Mouse (Mus musculus) cerebellum, postnatal 14 days (tissue): ENCODE results near the gene Pla2g1b.
A peak's percentile ranks its signal among the peaks of the same experiment; 100 is the strongest.
"Not testable (repeated sequence)": the region's sequence is repeated elsewhere in the genome, so short reads cannot be mapped to it uniquely, and the experiment has no call there.

Experiments
- DNase-seq, 2 experiments: peaks; one replicate each; pipeline ENCODE4 v3.0.0; 2021; ENCODE audit warnings: mixed read lengths in 2 of 2

Pla2g1b gene

DNA sequence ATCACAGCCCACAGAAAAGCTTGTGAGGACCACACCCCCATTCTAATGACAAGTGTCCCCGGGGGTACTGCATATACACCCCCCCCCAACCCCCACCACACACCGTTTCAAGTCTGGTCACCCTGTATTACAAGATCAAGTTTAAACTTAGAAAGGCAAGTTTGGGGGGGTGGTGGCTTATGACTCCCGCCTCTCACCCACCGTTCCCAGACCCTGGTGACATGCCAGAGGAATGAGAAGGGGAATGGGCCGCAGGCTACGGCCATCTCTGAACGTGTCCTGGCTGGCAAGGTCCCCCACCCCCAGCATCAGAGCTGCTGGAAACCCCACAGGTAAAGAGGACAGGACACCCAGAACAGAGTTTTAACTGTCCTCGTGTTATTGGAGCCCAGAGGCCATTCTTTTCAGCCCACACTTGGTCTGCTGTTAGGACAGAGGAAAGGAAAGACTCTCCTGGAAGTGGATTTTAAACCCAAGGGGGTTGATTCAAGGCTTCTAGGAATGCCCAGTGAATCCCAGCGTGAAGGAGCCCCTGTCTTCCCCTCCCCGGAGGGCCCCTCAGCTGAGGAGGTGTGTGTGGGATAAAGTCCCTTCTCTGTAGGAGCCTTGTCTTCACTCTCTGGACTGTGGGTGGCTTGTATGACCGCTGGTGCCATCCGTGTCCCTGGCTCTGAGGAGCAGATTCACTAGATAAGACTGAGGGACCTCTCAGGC, 41.4 kb downstream of the Pla2g1b start:
- no peak for DNase-seq

DNA sequence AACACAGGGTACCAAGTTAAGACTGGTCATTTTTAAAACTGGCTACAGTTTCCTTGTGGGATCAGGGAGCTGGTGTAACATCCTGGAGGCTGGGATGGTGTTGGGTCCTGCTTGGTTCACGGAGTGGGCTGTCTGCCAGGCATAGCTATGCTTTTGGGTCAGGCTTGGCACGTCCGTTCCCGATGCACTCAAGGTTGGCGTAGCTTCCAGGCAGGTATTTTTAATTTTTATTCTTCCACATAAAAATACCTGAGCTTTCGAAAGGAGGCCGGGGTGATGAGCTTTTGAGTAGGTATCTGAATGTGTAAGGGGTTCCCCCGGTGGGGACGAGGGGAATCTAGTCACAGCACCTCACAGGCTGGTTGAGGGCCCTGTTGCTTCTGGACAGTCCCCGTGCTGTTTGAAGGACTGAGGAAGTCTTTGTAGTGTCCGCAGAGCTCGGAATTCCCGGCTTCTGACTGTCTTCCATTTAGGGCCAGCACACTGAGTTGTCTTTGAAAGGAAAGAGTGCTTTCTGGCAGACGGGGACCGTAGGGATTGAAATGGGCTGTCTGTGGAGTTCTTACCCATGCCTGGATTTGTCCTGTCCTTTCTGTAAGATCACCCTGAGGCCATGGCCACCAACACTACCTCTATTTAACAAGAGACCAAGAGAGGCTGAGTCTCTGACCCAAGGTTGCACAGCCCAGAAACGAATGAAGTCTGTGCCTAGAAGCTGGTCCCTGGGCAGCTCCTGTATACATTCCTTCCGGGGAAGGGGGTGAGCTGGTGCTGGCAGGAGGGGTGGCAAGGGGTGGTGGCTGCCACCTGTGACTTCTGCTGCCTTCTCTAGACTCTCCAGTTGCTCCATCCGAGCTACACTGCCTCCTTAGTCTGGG, 42.2 kb downstream of the Pla2g1b start:
- peak; percentile 80 to 82 for DNase-seq

DNA sequence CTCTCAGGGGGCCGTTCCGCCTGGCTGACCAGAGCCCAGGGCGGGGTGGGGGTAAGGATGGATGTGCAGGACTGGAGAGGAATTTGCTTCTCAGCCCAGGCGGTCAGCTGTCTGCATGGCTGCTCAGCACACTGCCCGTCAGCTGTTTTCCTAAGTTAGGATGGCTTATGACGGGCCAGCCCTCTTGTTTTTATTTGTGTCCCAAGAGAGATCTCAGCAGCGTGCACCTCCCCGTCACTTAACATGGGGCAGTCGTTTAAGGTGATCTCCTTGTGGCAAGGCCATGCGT, 42.7 kb downstream of the Pla2g1b start:
- DNase-seq = no peak

DNA sequence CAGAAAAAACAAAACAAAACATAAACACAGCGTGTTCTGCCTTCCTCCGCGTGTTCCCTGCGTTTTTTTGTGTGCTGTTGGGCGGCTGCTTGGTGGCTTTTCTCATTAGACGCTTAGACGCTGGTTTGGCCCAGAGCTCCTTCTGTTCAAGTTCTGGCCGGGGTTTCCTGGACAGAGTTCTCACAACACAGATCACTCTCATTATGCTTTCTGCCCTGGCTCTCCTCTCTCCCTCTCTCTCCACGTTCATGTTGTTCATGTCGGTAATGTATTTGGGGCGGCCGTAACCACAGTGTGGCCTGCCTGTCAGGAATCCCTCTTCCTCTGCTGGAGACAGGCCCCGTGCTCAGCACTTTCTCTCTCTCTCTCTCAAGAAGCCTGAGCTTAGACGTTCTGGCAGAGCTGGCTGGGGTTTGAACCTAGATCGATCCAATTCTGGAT, 43.3 kb downstream of the Pla2g1b start:
- peak in 1 of 2 experiments; percentile 49 for DNase-seq

DNA sequence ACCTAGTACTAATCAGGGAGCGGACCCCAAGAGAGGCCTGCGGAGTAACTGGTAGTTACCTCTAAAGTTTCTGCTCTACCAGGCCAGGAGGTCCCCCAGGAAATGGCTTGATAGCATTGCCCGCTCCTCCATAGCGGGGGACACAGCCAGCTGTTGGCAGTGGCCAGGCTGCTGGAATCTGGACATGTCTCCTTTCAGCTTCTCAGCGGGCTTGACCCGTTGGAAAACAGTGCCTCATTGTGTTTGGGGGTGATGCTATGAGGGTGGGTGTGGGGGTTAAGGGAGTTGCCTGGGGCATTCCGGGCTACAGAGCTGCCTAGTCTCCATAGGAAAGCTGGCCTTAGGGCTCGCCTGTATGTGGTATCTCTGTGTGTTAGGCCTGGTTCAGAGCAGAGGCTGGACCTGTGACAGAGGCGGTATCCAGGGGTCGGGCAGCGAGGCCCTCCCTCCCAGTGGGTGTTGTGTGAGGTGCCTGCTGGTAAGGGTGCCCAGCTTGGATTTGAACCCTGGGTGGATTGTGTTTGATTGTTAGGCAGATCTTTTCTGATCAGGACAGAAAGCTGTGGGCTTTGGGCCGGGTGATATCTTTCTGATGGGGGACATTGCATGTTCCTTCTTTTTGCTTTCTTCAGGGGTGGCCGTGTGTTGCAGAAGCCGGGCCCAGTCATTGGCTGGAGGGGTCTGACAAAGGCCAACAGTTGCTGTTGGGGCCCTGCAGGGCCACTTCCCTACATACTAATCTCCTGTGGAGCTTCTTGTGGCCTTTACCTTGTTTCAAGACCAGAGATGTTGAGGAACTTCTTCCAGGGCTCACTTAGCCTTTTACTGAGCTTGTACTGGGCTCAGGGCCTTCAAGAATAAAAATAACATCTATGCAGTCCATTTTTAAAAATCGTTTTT, 44.0 kb downstream of the Pla2g1b start:
- no peak for DNase-seq

DNA sequence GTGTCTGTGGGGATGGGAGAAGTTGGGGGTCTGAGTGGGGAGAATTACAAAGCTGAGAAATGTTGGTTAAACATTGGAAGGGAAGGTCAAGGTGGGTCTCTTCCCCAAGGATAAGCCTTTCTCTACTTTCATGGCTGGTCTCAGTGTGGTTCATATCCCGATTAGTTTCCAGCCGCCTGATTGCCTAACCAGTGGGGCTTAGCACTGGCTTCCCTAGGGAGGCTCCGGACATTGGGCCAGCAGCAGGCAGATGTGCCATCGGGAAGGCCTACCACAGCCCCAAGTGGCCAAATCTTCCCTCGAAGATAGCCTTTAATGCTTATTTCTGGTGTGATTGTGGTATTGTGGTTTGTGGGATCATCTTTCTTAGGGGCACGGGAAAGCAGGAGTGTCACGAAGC, 46.3 kb downstream of the Pla2g1b start:
- no peak for DNase-seq

DNA sequence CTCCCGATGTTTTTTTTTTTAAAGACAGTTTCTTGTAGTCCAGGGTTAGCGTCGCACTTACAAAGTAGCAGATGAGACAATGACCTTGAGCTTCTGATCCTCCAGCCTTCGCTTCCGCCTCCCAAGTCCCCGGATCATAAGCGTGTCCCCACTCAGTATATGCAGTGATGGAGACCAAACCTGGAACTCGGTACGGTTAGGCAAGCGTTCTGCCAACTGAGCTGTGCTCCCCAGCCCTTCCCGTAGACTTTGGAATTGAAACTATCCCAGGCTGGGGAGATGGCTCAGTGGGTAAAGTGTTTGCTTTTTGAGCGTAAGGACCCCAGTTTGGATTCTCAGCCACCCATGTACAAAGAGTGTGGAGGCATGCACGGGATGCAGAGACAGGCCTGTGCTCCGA, 47.2 kb downstream of the Pla2g1b start:
- DNase-seq = no peak

DNA sequence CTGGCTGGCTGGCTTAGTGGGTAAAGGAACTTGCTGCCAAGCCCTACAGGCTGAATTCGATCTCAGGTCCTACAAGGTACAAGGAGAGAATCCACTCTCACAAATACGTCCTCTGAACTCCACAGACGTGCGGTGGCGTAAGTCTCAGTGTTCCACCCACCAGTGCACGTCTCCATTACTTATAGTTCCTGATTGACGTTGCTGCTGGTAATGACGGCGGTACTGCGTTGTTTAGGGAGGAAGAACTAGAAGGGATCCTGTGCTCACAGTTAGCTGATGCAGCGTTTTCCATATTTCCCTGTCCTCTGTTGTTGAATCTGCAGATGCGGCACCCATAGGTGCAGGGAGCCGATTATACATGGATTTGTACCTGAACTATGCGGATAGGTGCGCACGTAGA, 47.7 kb downstream of the Pla2g1b start:
- no peak for DNase-seq

DNA sequence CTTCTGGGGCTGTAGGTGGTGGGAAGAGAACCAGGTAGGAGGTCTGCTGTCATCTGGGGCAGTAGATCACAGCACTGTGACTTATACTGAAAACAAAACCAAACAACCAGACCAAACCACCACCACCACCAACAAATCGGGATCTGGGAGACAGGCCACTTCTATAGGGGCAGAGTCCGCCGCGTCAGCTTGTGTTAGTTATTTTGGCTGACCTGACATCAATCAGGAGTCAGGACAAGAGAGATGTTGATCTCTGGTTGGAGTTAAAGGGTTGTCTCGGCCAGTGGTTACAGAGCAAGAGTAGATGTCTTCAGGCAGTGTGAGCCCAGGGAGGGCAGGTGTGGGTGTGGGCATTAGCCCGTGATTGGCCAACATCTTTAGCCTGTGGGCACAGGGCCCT, 48.3 kb downstream of the Pla2g1b start:
- DNase-seq = no peak

DNA sequence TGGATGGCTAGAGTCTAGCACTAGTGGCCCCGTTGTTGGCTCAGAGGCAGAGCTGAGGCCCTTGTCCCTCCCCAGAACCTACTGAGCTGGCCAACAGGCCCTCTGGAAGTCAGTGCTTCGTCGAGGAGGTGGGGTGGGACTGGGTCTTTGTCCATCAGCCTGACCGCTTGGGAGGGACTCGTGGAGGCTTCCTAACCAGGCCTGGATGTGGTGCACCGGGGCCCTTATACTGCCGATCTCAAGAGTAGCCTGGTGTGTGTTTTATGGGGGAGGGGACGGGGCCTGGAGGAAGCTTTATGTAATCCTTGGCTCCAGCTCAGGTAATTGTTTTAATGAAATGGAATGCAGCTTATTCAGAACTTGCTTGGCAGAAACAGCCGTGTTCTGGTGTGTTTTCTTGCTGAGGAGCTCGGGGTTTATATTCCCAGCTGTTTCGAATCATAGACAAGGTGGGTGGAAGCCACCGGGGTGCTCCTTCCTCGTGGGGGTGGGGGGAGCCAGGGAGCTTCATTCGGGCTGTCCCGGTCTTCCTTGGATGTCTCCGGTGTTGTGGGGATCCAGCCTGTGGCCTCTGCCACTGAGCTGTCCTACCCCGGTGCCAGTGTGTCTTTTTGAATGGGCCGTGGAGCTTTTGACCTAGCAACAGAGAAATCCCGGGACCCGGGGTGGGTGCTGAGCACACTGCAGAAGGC, 49.0 kb downstream of the Pla2g1b start:
- DNase-seq = no peak

DNA sequence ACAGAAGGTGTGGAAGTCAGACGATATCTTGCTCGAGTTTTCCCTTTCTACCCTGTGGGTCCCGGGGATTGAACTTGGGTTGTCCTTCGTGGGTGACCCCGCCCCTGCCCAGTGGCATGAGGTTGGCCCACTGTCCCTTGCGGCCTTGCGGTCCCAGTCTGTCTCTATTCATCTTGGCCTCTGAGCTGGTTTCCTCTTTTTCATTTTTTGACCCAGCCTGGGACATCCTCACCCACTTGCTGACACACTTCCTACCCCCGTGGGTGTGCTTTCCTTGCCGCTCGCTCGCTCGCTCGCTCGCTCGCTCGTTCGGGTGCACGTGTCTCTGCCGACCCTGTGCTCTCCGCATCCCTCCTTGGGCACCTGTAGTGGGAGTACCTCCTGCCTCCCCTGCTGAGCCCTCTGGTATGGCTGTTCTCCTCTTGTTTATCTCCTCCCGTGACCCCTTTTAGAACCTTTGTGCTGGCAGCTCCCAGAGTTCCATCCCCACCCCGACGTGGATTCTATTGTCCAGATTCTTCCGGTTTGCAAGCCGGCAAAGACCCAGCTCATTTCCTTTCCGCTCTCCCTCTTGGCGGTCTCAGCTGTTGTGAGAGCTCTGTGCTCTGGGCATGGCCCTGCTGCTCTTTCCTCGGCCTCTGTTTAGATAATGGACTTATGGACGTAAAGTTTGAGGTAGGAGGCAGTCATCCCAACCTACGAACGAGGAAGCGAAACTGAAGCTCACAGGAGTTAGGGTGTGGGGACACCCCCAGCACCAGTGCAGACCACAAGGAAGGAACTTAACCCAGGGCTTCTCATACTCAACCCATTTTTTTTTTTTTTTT, 50.2 kb downstream of the Pla2g1b start:
- DNase-seq = no peak

DNA sequence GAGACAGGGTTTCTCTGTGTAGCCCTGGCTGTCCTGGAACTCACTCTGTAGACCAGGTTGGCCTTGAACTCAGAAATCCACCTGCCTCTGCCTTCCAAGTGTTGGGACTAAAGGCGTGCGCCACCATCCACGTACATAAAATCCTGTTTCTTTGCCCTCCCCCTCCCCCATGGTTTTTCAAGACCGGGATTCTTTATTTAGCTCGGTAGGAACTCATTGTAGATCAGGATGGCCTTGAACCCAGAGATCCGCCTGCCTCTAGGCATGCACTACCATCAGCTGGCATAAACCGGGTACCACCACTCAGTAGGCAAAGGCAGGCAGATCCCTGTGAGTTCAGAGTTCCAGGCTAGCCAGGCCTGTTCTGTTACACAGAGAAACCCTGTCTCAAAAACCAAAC, 50.8 kb downstream of the Pla2g1b start:
- DNase-seq = no peak

DNA sequence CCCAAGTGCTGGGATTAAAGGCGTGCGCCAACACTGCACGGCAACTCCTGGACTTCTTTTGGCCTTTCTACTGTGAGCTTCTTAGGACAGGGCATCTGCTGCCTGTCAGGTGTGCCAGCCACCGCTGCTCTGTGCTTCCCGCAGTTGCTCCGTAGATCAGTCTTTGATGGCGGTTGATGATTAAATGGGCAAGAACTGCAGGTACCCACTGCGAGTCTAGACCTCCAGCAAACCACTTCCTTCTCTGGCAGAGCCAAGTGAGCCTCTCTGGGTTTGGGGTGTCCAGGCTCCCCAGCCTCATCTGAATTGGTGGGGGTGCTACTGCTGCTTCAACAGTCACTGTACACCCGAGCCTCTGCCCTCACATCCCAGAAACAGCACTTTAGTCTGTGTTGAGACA, 51.4 kb downstream of the Pla2g1b start:
- DNase-seq = no peak

DNA sequence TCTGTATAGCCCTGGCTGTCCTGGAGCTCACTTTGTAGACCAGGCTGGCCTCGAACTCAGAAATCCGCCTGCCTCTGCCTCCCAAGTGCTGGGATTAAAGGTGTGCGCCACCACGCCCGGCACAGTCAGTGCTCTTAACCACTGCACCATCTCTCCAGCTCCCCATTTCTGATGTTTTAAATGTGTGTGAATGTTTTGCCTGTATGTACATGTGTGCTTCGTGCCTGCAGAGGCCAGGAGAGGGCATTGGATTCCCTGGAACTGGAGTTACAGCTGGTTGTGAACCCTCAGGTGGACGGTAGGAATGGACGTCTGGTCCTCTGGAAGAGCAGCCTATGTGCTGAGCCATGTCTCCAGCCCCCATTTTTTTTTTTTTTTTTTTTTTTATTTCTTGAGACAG, 52.2 kb downstream of the Pla2g1b start:
- not testable (repeated sequence) for DNase-seq

DNA sequence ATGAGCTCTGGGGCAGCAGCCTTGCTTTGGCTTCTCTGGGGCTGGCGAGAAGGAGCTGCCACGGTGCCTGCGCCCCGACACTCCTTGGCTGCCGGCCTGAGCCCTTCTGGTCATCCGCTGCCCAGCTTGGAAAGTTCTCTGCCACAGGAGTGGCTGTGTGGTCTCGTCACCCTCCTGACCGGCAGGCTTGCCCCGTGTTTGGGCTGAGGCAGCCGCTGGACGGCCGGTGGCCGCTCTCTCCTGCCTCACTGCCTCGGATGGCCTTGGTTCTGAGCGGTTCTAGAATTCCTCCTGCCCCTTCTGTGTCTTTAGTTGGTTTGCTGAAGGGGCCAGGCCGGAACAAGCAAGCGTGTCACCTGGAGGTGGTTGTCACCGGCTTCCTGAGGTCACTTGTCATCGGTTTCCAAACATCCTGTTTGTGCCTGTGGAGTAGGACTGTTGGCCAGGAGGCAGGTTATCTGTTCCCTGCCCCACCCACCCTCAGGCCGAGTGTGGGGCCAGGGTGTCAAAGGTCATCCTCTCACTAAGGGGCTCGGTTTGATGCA, 54.3 kb downstream of the Pla2g1b start:
- peak; percentile 51 to 54 for DNase-seq

DNA sequence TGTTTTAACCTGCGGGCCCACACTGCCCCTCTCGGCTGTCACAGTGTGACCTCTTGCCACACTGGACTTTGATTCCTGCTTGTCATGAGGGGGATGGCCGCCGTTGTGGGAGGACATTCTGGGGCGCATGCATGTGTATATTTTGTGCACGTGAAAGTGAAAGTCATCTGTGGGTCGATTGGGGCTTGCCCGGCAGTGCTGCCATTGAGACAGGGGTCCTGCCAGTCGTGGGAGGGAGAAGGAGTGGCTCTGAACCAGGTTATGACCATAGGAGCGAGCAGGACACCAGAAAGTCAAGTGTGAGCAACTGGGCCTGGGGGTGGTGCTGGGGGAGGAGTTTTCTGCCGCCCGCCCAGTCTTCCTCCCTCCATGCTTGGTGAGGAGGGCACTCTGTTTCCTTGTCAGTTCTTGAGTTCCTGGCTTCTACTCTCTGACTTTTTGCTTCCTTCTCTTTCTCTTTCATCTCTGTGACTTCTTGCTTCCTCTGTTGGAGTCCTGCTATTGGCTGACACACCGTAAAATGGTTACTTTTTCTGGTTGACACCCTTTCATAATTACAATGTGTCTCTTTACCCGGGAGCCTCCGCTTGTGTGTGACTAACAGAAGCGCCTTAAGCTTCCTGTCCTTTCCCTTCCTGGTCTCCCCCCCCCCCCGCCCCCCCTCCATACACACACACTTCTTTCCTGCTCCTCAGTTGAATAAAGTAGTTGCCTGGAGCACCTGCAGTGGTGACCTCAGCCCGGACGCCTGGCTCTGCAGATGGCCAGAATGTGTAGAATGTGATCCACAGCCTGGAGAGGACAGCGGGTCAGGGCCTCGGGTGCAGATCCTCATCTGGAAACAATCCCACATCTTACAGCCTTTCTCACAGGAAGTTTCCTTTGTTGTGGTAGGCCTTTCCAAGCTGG, 55.7 kb downstream of the Pla2g1b start:
- no peak for DNase-seq

DNA sequence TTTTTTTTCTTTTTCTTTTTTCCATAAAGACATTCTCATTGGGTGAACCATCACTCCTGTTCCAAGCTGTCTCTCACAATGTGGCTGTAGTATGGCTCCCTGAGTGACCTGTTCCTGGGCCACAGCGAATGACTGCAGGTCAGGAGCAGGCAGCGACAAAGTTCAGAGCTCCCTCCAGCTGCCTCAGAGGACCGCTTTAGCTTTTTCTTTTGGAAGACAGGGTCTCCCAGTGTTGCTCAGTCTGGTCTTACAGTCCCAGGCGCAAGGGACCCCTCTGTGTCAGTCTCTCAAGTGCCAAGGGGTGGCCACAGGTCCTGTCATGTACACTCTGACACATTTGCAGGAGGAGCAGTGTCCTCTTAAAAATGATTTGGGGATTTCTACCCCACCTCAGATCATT, 56.5 kb downstream of the Pla2g1b start:
- DNase-seq = no peak

DNA sequence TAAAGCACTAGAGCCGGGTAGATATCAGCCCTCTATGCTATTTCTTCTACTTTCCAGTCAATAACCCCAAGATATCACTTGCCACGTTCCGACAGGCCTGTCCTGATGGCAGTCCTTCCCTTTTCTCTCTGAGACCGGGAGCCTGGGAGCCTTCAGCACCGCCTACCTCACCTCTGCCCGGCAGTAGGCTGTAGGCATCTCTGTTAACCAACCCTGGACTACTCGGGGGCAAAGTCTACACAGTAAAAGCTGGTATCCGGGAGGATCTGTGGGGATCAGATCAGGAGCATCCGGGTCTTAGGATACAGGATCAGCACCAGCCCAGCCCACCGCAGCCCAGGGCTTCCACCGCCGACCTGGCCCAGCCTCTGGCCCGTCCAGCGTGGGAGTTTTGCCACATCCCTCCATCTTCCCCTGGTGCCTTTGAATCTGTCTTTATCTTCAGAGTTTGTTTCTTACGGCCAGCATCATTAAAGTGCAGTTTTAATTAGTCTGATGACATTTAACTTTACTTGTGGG, 57.0 kb downstream of the Pla2g1b start:
- no peak for DNase-seq

DNA sequence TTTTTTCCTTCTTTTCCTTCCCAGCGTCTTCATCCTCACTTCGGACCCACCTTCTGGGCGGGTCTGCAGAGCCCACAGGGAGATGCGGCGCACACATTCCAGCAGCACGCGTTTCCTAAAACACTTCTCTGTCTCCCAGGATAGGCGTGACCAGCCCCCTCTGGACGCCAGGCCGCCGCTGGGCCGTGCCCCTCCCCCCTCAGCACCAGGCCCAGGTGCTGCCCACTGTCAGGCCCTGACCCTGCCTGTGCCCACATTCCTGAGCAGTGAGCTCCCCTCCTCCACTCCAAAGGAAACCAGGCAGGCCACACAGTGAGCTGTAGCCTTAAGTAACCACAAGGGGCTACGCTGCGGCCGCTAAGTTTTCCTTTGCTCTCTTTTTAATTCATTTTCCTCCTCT, 57.9 kb downstream of the Pla2g1b start:
- DNase-seq = no peak
